22 mouse cellular contexts compared by ENCODE assay signal in genomic region chr2:75147967-75148366, GRCm38 (mm10).
DNase-seq lines count a peak whose midpoint lies in the region; ATAC-seq lines count a peak whose summit lies in the region.
"Had no signal": no experiment of that assay in that cellular context is flagged by ENCODE, and none has a peak within 500 bp of the region (broad histone marks: within the 10 kb centered on the region; RNA-seq: fewer than 3 reads in every experiment).

No protein-coding gene starts in this region.

- no peak overlapping the region for H3K27ac ChIP-seq in heart, embryonic 11.5 days (ENCODE audit: low read depth, low read length)
- H3K27ac ChIP-seq in forebrain, embryonic 15.5 days (replicated peaks), result no peak overlapping the region
- H3K27ac ChIP-seq: embryonic facial prominence, embryonic 15.5 days; forebrain, embryonic 10.5 days; heart, embryonic 10.5 days; heart, embryonic 15.5 days; hindbrain, embryonic 13.5 days; hindbrain, postnatal 0 days had no signal

- ATAC-seq in heart, embryonic 11.5 days (replicated peaks; ENCODE audit: insufficient number of reproducible peaks, low FRiP score, low TSS enrichment), result no peak
- ATAC-seq in forebrain, embryonic 15.5 days (replicated peaks), result no peak
- ATAC-seq: activated CD4-positive, CD25-positive, alpha-beta regulatory T cell, adult 4 months; forebrain, embryonic 14.5 days; hindbrain, postnatal 0 days had no signal

- H3K4me3 ChIP-seq in heart, embryonic 11.5 days (ENCODE audit: low read depth, low read length), result no peak overlapping the region
- no peak overlapping the region for H3K4me3 ChIP-seq in forebrain, embryonic 15.5 days
- H3K4me3 ChIP-seq: embryonic facial prominence, embryonic 15.5 days; erythroblast, embryonic 14.5 days; forebrain, embryonic 10.5 days; heart, embryonic 10.5 days; heart, embryonic 15.5 days; hindbrain, embryonic 13.5 days had no signal

- H3K4me1 ChIP-seq in heart, embryonic 11.5 days (ENCODE audit: control insufficient read depth, insufficient read depth, low read length), result no peaks in the 10 kb centered on the region
- peaks cover 6% of the 10 kb centered on the region; the same call in 1 of the 2 replicates for H3K4me1 ChIP-seq in forebrain, embryonic 15.5 days
- H3K4me1 ChIP-seq: heart, embryonic 10.5 days; heart, embryonic 15.5 days; hindbrain, embryonic 13.5 days had no signal

- peaks cover 3% of the 10 kb centered on the region for H3K27me3 ChIP-seq in heart, embryonic 11.5 days (ENCODE audit: control insufficient read depth, insufficient read depth, low read length)
- H3K27me3 ChIP-seq in forebrain, embryonic 15.5 days, result 0 out of 2 replicates have a peak, but pooled peaks cover 3% of the 10 kb centered on the region

- no peaks in the 10 kb centered on the region for H3K36me3 ChIP-seq in heart, embryonic 11.5 days (ENCODE audit: control insufficient read depth, insufficient read depth, low read length)
- no peaks in the 10 kb centered on the region for H3K36me3 ChIP-seq in forebrain, embryonic 15.5 days
- H3K36me3 ChIP-seq: embryonic facial prominence, embryonic 15.5 days; forebrain, embryonic 10.5 days; heart, embryonic 10.5 days; heart, embryonic 15.5 days; hindbrain, embryonic 13.5 days had no signal

- no peak overlapping the region for H3K4me2 ChIP-seq in heart, embryonic 11.5 days
- H3K4me2 ChIP-seq in forebrain, embryonic 15.5 days (replicated peaks), result no peak overlapping the region
- H3K4me2 ChIP-seq: embryonic facial prominence, embryonic 15.5 days; heart, embryonic 15.5 days; hindbrain, embryonic 13.5 days had no signal

- no peak overlapping the region for H3K9ac ChIP-seq in heart, embryonic 11.5 days (ENCODE audit: low read depth, low read length)
- no peak overlapping the region for H3K9ac ChIP-seq in forebrain, embryonic 15.5 days (replicated peaks)
- H3K9ac ChIP-seq: embryonic facial prominence, embryonic 15.5 days; heart, embryonic 15.5 days; hindbrain, embryonic 13.5 days had no signal

- no peaks in the 10 kb centered on the region for H3K9me3 ChIP-seq in heart, embryonic 11.5 days (replicated peaks; ENCODE audit: control insufficient read depth, low read length)
- no peaks in the 10 kb centered on the region for H3K9me3 ChIP-seq in forebrain, embryonic 15.5 days
- H3K9me3 ChIP-seq: embryonic facial prominence, embryonic 15.5 days; forebrain, embryonic 10.5 days; heart, embryonic 10.5 days; heart, embryonic 15.5 days; hindbrain, embryonic 13.5 days had no signal

- DNase-seq in heart, adult 11 months, result peak; percentile 74
- DNase-seq in CD4-positive helper T cell, adult 2 months (ENCODE audit: low read depth, low spot score), result peak; percentile 72
- peak; percentile 26 for DNase-seq in induced T-regulatory cell, adult 2 months (ENCODE audit: low read depth)
- peak; percentile 65 for DNase-seq in naive thymus-derived CD4-positive, alpha-beta T cell, adult 2 months (ENCODE audit: low read depth)
- DNase-seq: adrenal gland, postnatal 25 days; cerebellum, adult 18-20 months; cerebellum, adult 9-11 months; cerebellum, postnatal 36 days; gastrocnemius, postnatal 36 days; heart, adult 18-20 months; heart, postnatal 14 days had no signal

- 67% methylated on average over 8 of the region's 8 CpGs for WGBS in heart, embryonic 11.5 days (ENCODE audit: insufficient replicate concordance)
- 37% methylated on average over 8 of the region's 8 CpGs for WGBS in forebrain, embryonic 15.5 days
